Mouse (Mus musculus): ENCODE measurements around the gene Atg9a.
A peak's percentile ranks its signal among the peaks of the same experiment; 100 is the strongest.

Atg9a gene

GRCm38 (mm10) chr1:75168472-75169464 is 23.2 kb downstream of the Atg9a start, which contains the start of gene Zfand2b:
Zfand2b (plus strand) TSS chr1:75168646.
- peak; percentile 98 for DNase-seq (ENCODE audit: inconsistent ontology term)

GRCm38 (mm10) chr1:75168093-75168471 is 23.9 kb downstream of the Atg9a start:
- no peak for DNase-seq (ENCODE audit: inconsistent ontology term)

- DNase-seq (ENCODE audit: inconsistent ontology term): no peak
These were observed 31.8 kb downstream of the Atg9a start for GRCm38 (mm10) chr1:75160256-75160617.

- DNase-seq (ENCODE audit: inconsistent ontology term): no peak
These were observed 32.3 kb downstream of the Atg9a start for GRCm38 (mm10) chr1:75159540-75160255.

GRCm38 (mm10) chr1:75158990-75159389 is 33.0 kb downstream of the Atg9a start:
- no peak for DNase-seq (ENCODE audit: inconsistent ontology term)

- DNase-seq (ENCODE audit: inconsistent ontology term): no peak
These were observed 36.2 kb downstream of the Atg9a start for GRCm38 (mm10) chr1:75155837-75156236.

GRCm38 (mm10) chr1:75148727-75149126 is 43.3 kb downstream of the Atg9a start:
- DNase-seq (ENCODE audit: inconsistent ontology term): no peak

- DNase-seq (ENCODE audit: inconsistent ontology term): no peak
These were observed 44.4 kb downstream of the Atg9a start for GRCm38 (mm10) chr1:75147411-75148135.

- DNase-seq (ENCODE audit: inconsistent ontology term): no peak
These were observed 46.4 kb downstream of the Atg9a start for GRCm38 (mm10) chr1:75145589-75145988.

- peak; percentile 97 for DNase-seq (ENCODE audit: inconsistent ontology term)
These were observed 49.4 kb downstream of the Atg9a start, which contains the start of the genes Cnppd1 and Retreg2 for GRCm38 (mm10) chr1:75142301-75143261. Cnppd1 (minus strand) TSS chr1:75142711. Retreg2 (plus strand) TSS chr1:75142778.

GRCm38 (mm10) chr1:75141486-75142190 is 50.4 kb downstream of the Atg9a start:
- DNase-seq (ENCODE audit: inconsistent ontology term): peak; percentile 72

- peak; percentile 87 for DNase-seq (ENCODE audit: inconsistent ontology term)
These were observed 51.3 kb downstream of the Atg9a start for GRCm38 (mm10) chr1:75140601-75141190.

GRCm38 (mm10) chr1:75138448-75138847 is 53.5 kb downstream of the Atg9a start:
- DNase-seq (ENCODE audit: inconsistent ontology term): no peak

- DNase-seq (ENCODE audit: inconsistent ontology term): no peak
These were observed 55.3 kb downstream of the Atg9a start for GRCm38 (mm10) chr1:75136730-75137129.

- DNase-seq (ENCODE audit: inconsistent ontology term): no peak
These were observed 55.7 kb downstream of the Atg9a start for GRCm38 (mm10) chr1:75136293-75136692.

- DNase-seq (ENCODE audit: inconsistent ontology term): no peak
These were observed 58.4 kb downstream of the Atg9a start, which contains the start of gene Slc23a3 for GRCm38 (mm10) chr1:75133421-75134207. Slc23a3 (minus strand) TSS chr1:75133890.

Measured in Muller cell, postnatal 12 days (primary cell).